Mouse (Mus musculus) thymus, adult 2 months (tissue): ENCODE results near the gene Ephx4.

ENCODE experiments used
- CTCF ChIP-seq: fragments of 200-500 bp; IDR thresholded peaks from 2 replicates; pipeline ENCODE4 v1.5.1; 2012; ENCODE audit warnings: mild to moderate bottlenecking, control low read depth, low read length, moderate library complexity, borderline replicate concordance; ENCODE audit not compliant: control insufficient read depth, poor library complexity, insufficient read depth; ENCODE audit errors: extremely low read depth
- POLR2A ChIP-seq: fragments of 200-500 bp; IDR thresholded peaks from 2 replicates; pipeline ENCODE4 v1.6.1; 2012; ENCODE audit warnings: mild to moderate bottlenecking, low read length, control low read depth, moderate library complexity; ENCODE audit not compliant: control insufficient read depth, poor library complexity, insufficient read depth; ENCODE audit errors: extremely low read depth

- TF ChIP-seq CTCF (no peak), POLR2A (peak; percentile 37; the same call in 1 of the 2 replicates)
Observed at GRCm38 (mm10) chr5:107359395-107360053, 43.0 kb upstream of the Ephx4 start.
